Mouse (Mus musculus) megakaryocyte, embryonic 14.5 days (primary cell): Measurements from ENCODE around the gene Sema6d.

Source experiments
- FLI1 ChIP-seq: IDR thresholded peaks from 2 replicates; pipeline ENCODE4 v1.6.1; 2012; ENCODE audit warnings: low read length, inconsistent platforms, mixed read lengths
- GATA1 ChIP-seq: IDR thresholded peaks from 3 replicates; pipeline ENCODE4 v1.6.1; 2012; ENCODE audit warnings: mixed read lengths, low read length, inconsistent platforms, borderline replicate concordance

DNA sequence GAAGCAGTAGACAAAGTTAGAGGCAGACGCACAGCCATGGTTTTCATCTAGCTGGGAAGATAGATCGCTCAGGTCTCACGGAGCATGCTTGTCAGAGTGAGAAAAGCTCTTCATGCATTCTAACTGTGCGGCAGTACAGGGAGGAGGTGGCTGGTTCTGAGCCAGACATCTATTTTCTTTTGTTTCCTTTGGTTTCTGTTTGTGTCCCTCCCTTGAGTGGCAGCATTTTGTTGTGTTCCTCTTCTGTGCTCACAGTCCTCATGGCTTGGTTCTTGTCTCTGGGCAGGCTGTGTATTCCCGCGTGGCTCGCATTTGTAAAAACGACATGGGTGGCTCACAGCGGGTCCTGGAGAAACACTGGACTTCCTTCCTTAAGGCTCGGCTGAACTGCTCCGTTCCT, 567.6 kb downstream of the Sema6d start:
- TF ChIP-seq GATA1 (no peak), FLI1 (no peak)
